Mouse (Mus musculus) CH12.LX (cell line): ENCODE measurements around the gene Exd2. TPM values are rescaled to one million over a fixed set of nuclear protein-coding genes. Genes with fewer than 3 reads are reported as not detected.

Source experiments
- DNase-seq: peaks from one replicate; pipeline ENCODE4 v3.0.0-alpha.2; 2013; ENCODE audit errors: extremely low read depth
- H3K27ac ChIP-seq: 2 replicates; pipeline ENCODE4 v1.5.1; 2012; ENCODE audit warnings: low read depth, mild to moderate bottlenecking, control low read depth, moderate library complexity; ENCODE audit not compliant: insufficient read depth
- H3K27me3 ChIP-seq: replicated peaks from 2 replicates; pipeline ENCODE3; 2012; ENCODE audit warnings: inconsistent platforms
- H3K36me3 ChIP-seq, 2 experiments: replicated peaks in 1 of 2; 2 replicates each; pipeline versions ENCODE3 to v1.6.1; 2012; ENCODE audit warnings: inconsistent platforms in 1 of 2, low read length in 1 of 2, mild to moderate bottlenecking in 1 of 2, mixed read lengths in 1 of 2, moderate library complexity in 1 of 2; ENCODE audit not compliant: control insufficient read depth in 1 of 2, insufficient read depth in 1 of 2
- H3K4me1 ChIP-seq, 2 experiments: 2 replicates each; pipeline ENCODE4 v1.6.1; 2012; ENCODE audit warnings: inconsistent platforms in 1 of 2, moderate library complexity in 1 of 2; ENCODE audit not compliant: insufficient read depth in 2 of 2, control insufficient read depth in 1 of 2
- H3K4me2 ChIP-seq: 2 replicates; pipeline ENCODE4 v1.6.1; 2012; ENCODE audit warnings: low read depth, mild to moderate bottlenecking, control low read depth; ENCODE audit not compliant: poor library complexity, insufficient read depth, severe bottlenecking
- H3K4me3 ChIP-seq, 3 experiments: fragments of 150-350 bp in 1 of 3; sonication (generic) in 1 of 3; replicated peaks in 1 of 3; 2 replicates each; pipeline versions ENCODE3 to v1.5.1; 2011 to 2012; ENCODE audit warnings: low read depth in 2 of 3, low read length in 2 of 3, mild to moderate bottlenecking in 2 of 3, moderate library complexity in 2 of 3, control low read depth in 1 of 3, improper control_type of control experiment in 1 of 3, inconsistent platforms in 1 of 3, mixed read lengths in 1 of 3; ENCODE audit not compliant: poor library complexity in 1 of 3
- H3K79me2 ChIP-seq: replicated peaks from 2 replicates; pipeline ENCODE4 v1.6.1; 2012; ENCODE audit warnings: mild to moderate bottlenecking, moderate library complexity; ENCODE audit not compliant: control insufficient read depth, poor library complexity, insufficient read depth, severe bottlenecking; ENCODE audit errors: extremely low read depth
- H3K9ac ChIP-seq: 2 replicates; pipeline ENCODE4 v1.6.1; 2012; ENCODE audit warnings: low read depth, mild to moderate bottlenecking, control low read depth, moderate library complexity; ENCODE audit not compliant: insufficient read depth
- H3K9me3 ChIP-seq: replicated peaks from 2 replicates; pipeline ENCODE3; 2012; ENCODE audit warnings: low read length, inconsistent platforms, mixed read lengths
- CHD1 ChIP-seq: IDR thresholded peaks from 2 replicates; pipeline ENCODE4 v1.6.1; 2012; ENCODE audit warnings: low read depth, low read length, improper control_type of control experiment, inconsistent platforms
- CHD2 ChIP-seq: IDR thresholded peaks from 2 replicates; pipeline ENCODE4 v1.6.1; 2011; ENCODE audit warnings: low read length, improper control_type of control experiment
- CTCF ChIP-seq, 2 experiments: IDR thresholded peaks in 1 of 2; conservative IDR thresholded peaks in 1 of 2; 2 replicates each; pipeline ENCODE4 v1.5.1; 2011 to 2012; ENCODE audit warnings: low read depth in 2 of 2, low read length in 2 of 2, improper control_type of control experiment in 1 of 2, inconsistent platforms in 1 of 2, mild to moderate bottlenecking in 1 of 2, moderate library complexity in 1 of 2
- E2F4 ChIP-seq: IDR thresholded peaks from 2 replicates; pipeline ENCODE4 v1.6.1; 2011; ENCODE audit warnings: low read depth, low read length, improper control_type of control experiment; ENCODE audit not compliant: insufficient replicate concordance
- ELF1 ChIP-seq: IDR thresholded peaks from 2 replicates; pipeline ENCODE4 v1.6.1; 2014; ENCODE audit warnings: low read depth, mild to moderate bottlenecking, inconsistent platforms, low read length, improper control_type of control experiment
- HCFC1 ChIP-seq: IDR thresholded peaks from 2 replicates; pipeline ENCODE4 v1.6.1; 2012; ENCODE audit warnings: low read depth, mild to moderate bottlenecking, inconsistent platforms, low read length, improper control_type of control experiment
- JUN ChIP-seq: IDR thresholded peaks from 2 replicates; pipeline ENCODE4 v1.6.1; 2011; ENCODE audit warnings: low read depth, mild to moderate bottlenecking, low read length, improper control_type of control experiment, moderate library complexity; ENCODE audit not compliant: insufficient read depth
- JUND ChIP-seq: conservative IDR thresholded peaks from 2 replicates; pipeline ENCODE4 v1.6.1; 2011; ENCODE audit warnings: low read depth, low read length, improper control_type of control experiment
- MEF2A ChIP-seq: IDR thresholded peaks from 2 replicates; pipeline ENCODE4 v1.6.1; 2014; ENCODE audit warnings: low read depth, mild to moderate bottlenecking, inconsistent platforms, low read length, improper control_type of control experiment, borderline replicate concordance
- MXI1 ChIP-seq: IDR thresholded peaks from 2 replicates; pipeline ENCODE4 v1.6.1; 2011; ENCODE audit warnings: mild to moderate bottlenecking, low read depth, low read length, improper control_type of control experiment
- MYC ChIP-seq: IDR thresholded peaks from 2 replicates; pipeline ENCODE4 v1.6.1; 2011; ENCODE audit warnings: low read depth, mild to moderate bottlenecking, improper control_type of control experiment, low read length
- NELFE ChIP-seq: IDR thresholded peaks from 2 replicates; pipeline ENCODE4 v1.6.1; 2011; ENCODE audit warnings: low read depth, low read length, improper control_type of control experiment
- NRF1 ChIP-seq: IDR thresholded peaks from 2 replicates; pipeline ENCODE4 v1.6.1; 2014; ENCODE audit warnings: low read depth, mild to moderate bottlenecking, inconsistent platforms, low read length, improper control_type of control experiment, moderate library complexity
- PAX5 ChIP-seq: IDR thresholded peaks from 2 replicates; pipeline ENCODE4 v1.6.1; 2012; ENCODE audit warnings: low read length, inconsistent platforms, mixed read lengths
- POLR2A ChIP-seq: IDR thresholded peaks from 2 replicates; pipeline ENCODE4 v1.6.1; 2011; ENCODE audit warnings: low read depth, mild to moderate bottlenecking, improper control_type of control experiment, low read length
- POLR2AphosphoS2 ChIP-seq: IDR thresholded peaks from 2 replicates; pipeline ENCODE4 v1.6.1; 2011; ENCODE audit warnings: low read depth, low read length, improper control_type of control experiment
- SIN3A ChIP-seq: IDR thresholded peaks from 2 replicates; pipeline ENCODE4 v1.6.1; 2012; ENCODE audit warnings: low read length, improper control_type of control experiment, inconsistent platforms
- SMC3 ChIP-seq: IDR thresholded peaks from 2 replicates; pipeline ENCODE4 v1.6.1; 2011; ENCODE audit warnings: low read depth, low read length, improper control_type of control experiment
- TCF12 ChIP-seq: IDR thresholded peaks from 2 replicates; pipeline ENCODE4 v1.6.1; 2014; ENCODE audit warnings: low read depth, mild to moderate bottlenecking, inconsistent platforms, low read length, improper control_type of control experiment
- UBTF ChIP-seq: IDR thresholded peaks from 2 replicates; pipeline ENCODE4 v1.6.1; 2012; ENCODE audit warnings: low read depth, mild to moderate bottlenecking, inconsistent platforms, low read length, improper control_type of control experiment, moderate library complexity
- USF1 ChIP-seq: IDR thresholded peaks from 2 replicates; pipeline ENCODE4 v1.6.1; 2014; ENCODE audit warnings: low read depth, mild to moderate bottlenecking, inconsistent platforms, low read length, improper control_type of control experiment
- USF2 ChIP-seq: conservative IDR thresholded peaks from 2 replicates; pipeline ENCODE4 v1.6.1; 2011; ENCODE audit warnings: low read depth, low read length, improper control_type of control experiment
- ZC3H11A ChIP-seq: IDR thresholded peaks from 2 replicates; pipeline ENCODE4 v1.6.1; 2012; ENCODE audit warnings: low read depth, mild to moderate bottlenecking, inconsistent platforms, low read length, improper control_type of control experiment
- ZKSCAN1 ChIP-seq: IDR thresholded peaks from 2 replicates; pipeline ENCODE4 v1.6.1; 2012; ENCODE audit warnings: low read depth, inconsistent platforms, low read length, improper control_type of control experiment, borderline replicate concordance
- ZMIZ1 ChIP-seq: IDR thresholded peaks from 2 replicates; pipeline ENCODE4 v1.6.1; 2012; ENCODE audit warnings: low read depth, mild to moderate bottlenecking, inconsistent platforms, low read length, improper control_type of control experiment
- ZNF384 ChIP-seq: IDR thresholded peaks from 2 replicates; pipeline ENCODE4 v1.6.1; 2012; ENCODE audit warnings: low read depth, low read length, improper control_type of control experiment, inconsistent platforms
- dilution Hi-C: fragments of 300-500 bp; cut with MboI; formaldehyde crosslinking; loops from 2 replicates; pipeline ENCODE4 v1.14.3; 2020; ENCODE audit warnings: low sequenced_read_pairs; ENCODE audit not compliant: extremely low pct_unique_long_range_greater_than_20kb, extremely low pct_ligation_motif_present
- in situ Hi-C: fragments of 300-500 bp; cut with MboI; formaldehyde crosslinking; loops from 3 replicates; pipeline ENCODE4 v1.14.3; 2019; ENCODE audit warnings: low sequenced_read_pairs, low pct_ligation_motif_present, low pct_unique_long_range_greater_than_20kb, mixed read lengths
- polyA plus RNA-seq: library from polyadenylated mRNA; unstranded; fragments of >175 nt; gene quantifications from 2 replicates; pipeline ENCODE4 v1.2.1, GENCODE M21; 2012; ENCODE audit warnings: low read depth; ENCODE audit not compliant: insufficient read length
- total RNA-seq, 2 experiments: library from RNA; depleted of rRNA; stranded (reverse); fragments of 300-350 nt in 1 of 2; fragments of >200 nt in 1 of 2; gene quantifications; 2 replicates each; pipeline ENCODE4 v1.2.3; 2012 to 2014

The Exd2 gene
- total and polyA plus RNA-seq, 3 experiments: 11.2 to 15.0 (median 11.3) TPM

DNA sequence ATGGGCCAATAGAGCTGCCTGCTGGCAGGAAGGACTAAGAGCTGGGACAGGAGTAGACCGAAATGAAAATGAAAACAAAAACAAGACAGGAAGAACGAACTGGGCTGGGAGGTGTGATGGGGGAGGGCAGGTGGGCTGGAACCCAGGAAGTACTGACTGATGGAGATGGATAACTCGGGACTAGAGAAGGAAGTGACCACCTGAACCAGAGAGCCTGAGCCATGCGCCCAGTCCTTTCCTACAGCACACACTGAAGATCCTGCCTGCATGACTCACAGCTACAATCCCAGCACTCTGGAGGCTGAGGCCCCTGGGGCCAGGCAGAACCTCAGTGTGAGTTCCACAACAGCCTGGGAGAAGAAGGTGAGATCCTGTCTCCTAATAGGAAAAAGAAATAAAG, 29.6 kb upstream of the Exd2 start:
- H3K4me2 ChIP-seq: no peak overlapping the region
- no peak overlapping the region for H3K4me3 ChIP-seq
- no peak for TF ChIP-seq UBTF
- no peak for TF ChIP-seq PAX5
- no peak for TF ChIP-seq CHD2
- TF ChIP-seq TCF12: no peak
- TF ChIP-seq JUND: no peak
- TF ChIP-seq MXI1: no peak
- TF ChIP-seq ZC3H11A: no peak
- TF ChIP-seq POLR2A: no peak
- no peak for TF ChIP-seq NRF1
- no peak for TF ChIP-seq JUN
- TF ChIP-seq ZMIZ1: no peak
- TF ChIP-seq ZKSCAN1: no peak
- no peak for TF ChIP-seq USF1
- TF ChIP-seq MYC: no peak
- TF ChIP-seq USF2: no peak
- TF ChIP-seq HCFC1: no peak
- no peak for TF ChIP-seq POLR2AphosphoS2
- no peak for TF ChIP-seq E2F4
- TF ChIP-seq SMC3: no peak
- no peak for TF ChIP-seq NELFE
- no peaks in the 10 kb centered on the region for H3K27me3 ChIP-seq
- H3K9ac ChIP-seq: peak overlapping the region; percentile 91; the same call in 1 of the 2 replicates
- H3K79me2 ChIP-seq: peaks cover 48% of the 10 kb centered on the region
- H3K9me3 ChIP-seq: no peaks in the 10 kb centered on the region
- in situ Hi-C loops: no loop called here
- DNase-seq: no peak
- dilution Hi-C loops: no loop called here
- peaks cover 4 to 11% of the 10 kb centered on the region in 2 experiments for H3K4me1 ChIP-seq
- H3K27ac ChIP-seq: no peak overlapping the region
- peaks cover 11 to 43% of the 10 kb centered on the region in 2 experiments for H3K36me3 ChIP-seq

DNA sequence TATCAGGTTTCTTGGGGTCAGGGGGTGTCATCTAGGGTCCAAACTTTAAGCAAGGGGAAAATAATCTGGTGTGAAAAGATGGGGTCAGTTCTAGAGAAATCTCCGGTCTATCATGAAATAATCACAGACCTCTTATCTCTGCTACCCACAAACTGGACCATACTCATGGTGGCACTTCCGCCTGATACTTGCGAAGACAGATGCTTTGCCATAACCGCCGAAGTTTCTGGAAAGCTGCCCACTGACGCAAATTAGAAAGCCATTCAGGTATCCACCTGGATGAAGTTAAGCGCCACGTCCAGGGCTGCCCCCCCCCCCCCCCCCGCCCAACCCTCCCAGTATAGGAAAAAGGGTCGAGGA, 28.3 kb upstream of the Exd2 start:
- H3K79me2 ChIP-seq: peaks cover 46% of the 10 kb centered on the region
- in situ Hi-C loops: no loop called here
- TF ChIP-seq ZNF384: no peak
- TF ChIP-seq ELF1: peak; percentile 43; the same call in 1 of the 2 replicates
- no peak for TF ChIP-seq CTCF (conservative IDR thresholded peaks at IDR 0.05 in 1 of 2, IDR thresholded peaks at IDR 0.05 in 1 of 2; ENCODE audit: low read depth in 2 of 2, low read length in 2 of 2)
- no peak for TF ChIP-seq NELFE
- TF ChIP-seq MYC: 0 out of 2 replicates have a peak, but pooled peaks have one; percentile 17
- no peak for TF ChIP-seq ZMIZ1
- TF ChIP-seq USF2: no peak
- TF ChIP-seq CHD1: no peak
- TF ChIP-seq USF1: no peak
- no peak for TF ChIP-seq MEF2A
- TF ChIP-seq SIN3A: no peak
- TF ChIP-seq SMC3: no peak
- TF ChIP-seq TCF12: peak; percentile 5; the same call in 1 of the 2 replicates
- TF ChIP-seq, all 38 proteins: peak for 3

More for the DNA sequence above, 28.3 kb upstream of the Exd2 start:
- Histone ChIP-seq H3K4me1 (peaks cover 4 to 11% of the 10 kb centered on the region in 2 experiments), H3K27ac (no peak overlapping the region), H3K9ac (peak overlapping the region; percentile 91), H3K36me3 (peaks cover 6 to 34% of the 10 kb centered on the region in 2 experiments), H3K4me2 (peak overlapping the region; percentile 92; the same call in 1 of the 2 replicates), H3K27me3 (no peaks in the 10 kb centered on the region), H3K9me3 (no peaks in the 10 kb centered on the region), H3K4me3 (peak overlapping the region; percentile 77 to 96 (median 90))
- dilution Hi-C loops: no loop called here
- peak; percentile 33 for DNase-seq
